Mouse (Mus musculus) MEL (cell line): ENCODE measurements around the gene Runx1. TPM values are rescaled to one million over a fixed set of nuclear protein-coding genes. Genes with fewer than 3 reads are reported as not detected.

Source experiments
- DNase-seq: peaks from one replicate; pipeline ENCODE4 v3.0.0; 2011; ENCODE audit warnings: low read depth, low spot score
- H3K27ac ChIP-seq: 2 replicates; pipeline ENCODE4 v1.5.1; 2012; ENCODE audit warnings: low read depth, mild to moderate bottlenecking, control low read depth, low read length, moderate library complexity; ENCODE audit not compliant: control insufficient read depth
- H3K27me3 ChIP-seq, 2 experiments: fragments of 150-350 bp in 1 of 2; sonication (generic) in 1 of 2; 2 replicates each; pipeline ENCODE4 v1.6.1; 2012; ENCODE audit warnings: low read length in 2 of 2, mild to moderate bottlenecking in 2 of 2, improper control_type of control experiment in 1 of 2, moderate library complexity in 1 of 2; ENCODE audit not compliant: insufficient read depth in 2 of 2, control insufficient read depth in 1 of 2
- H3K36me3 ChIP-seq, 2 experiments: 2 replicates each; pipeline ENCODE4 v1.6.1; 2012 to 2014; ENCODE audit warnings: low read length in 2 of 2, improper control_type of control experiment in 1 of 2, inconsistent platforms in 1 of 2, mild to moderate bottlenecking in 1 of 2; ENCODE audit not compliant: insufficient read depth in 2 of 2, control insufficient read depth in 1 of 2
- H3K4me1 ChIP-seq, 2 experiments: fragments of 150-350 bp in 1 of 2; sonication (generic) in 1 of 2; 2 replicates each; pipeline ENCODE4 v1.6.1; 2012; ENCODE audit warnings: low read length in 2 of 2, improper control_type of control experiment in 1 of 2, mild to moderate bottlenecking in 1 of 2; ENCODE audit not compliant: insufficient read depth in 2 of 2, control insufficient read depth in 1 of 2
- H3K4me3 ChIP-seq, 2 experiments: fragments of 150-350 bp in 1 of 2; sonication (generic) in 1 of 2; 2 replicates each; pipeline ENCODE4 v1.5.1; 2012; ENCODE audit warnings: low read depth in 2 of 2, low read length in 2 of 2, mild to moderate bottlenecking in 2 of 2, moderate library complexity in 2 of 2, control low read depth in 1 of 2, improper control_type of control experiment in 1 of 2; ENCODE audit not compliant: control insufficient read depth in 1 of 2, insufficient read depth in 1 of 2
- H3K79me2 ChIP-seq: 2 replicates; pipeline ENCODE4 v1.6.1; 2012; ENCODE audit warnings: mild to moderate bottlenecking, low read length, moderate library complexity; ENCODE audit not compliant: control insufficient read depth, poor library complexity, insufficient read depth
- H3K9ac ChIP-seq: 2 replicates; pipeline ENCODE4 v1.6.1; 2012; ENCODE audit warnings: low read depth, mild to moderate bottlenecking, control low read depth, low read length, moderate library complexity; ENCODE audit not compliant: control insufficient read depth, poor library complexity, severe bottlenecking
- H3K9me3 ChIP-seq: fragments of 150-350 bp; sonication (generic); replicated peaks from 2 replicates; pipeline ENCODE4 v1.6.1; 2012; ENCODE audit warnings: mild to moderate bottlenecking, low read length, improper control_type of control experiment, moderate library complexity; ENCODE audit not compliant: insufficient read depth
- CTCF ChIP-seq, 3 experiments: IDR thresholded peaks in 2 of 3; conservative IDR thresholded peaks in 1 of 3; 2 replicates each; pipeline ENCODE4 v1.5.1; 2011 to 2012; ENCODE audit warnings: low read length in 3 of 3, low read depth in 2 of 3, mild to moderate bottlenecking in 2 of 3, improper control_type of control experiment in 1 of 3, inconsistent platforms in 1 of 3, mixed read lengths in 1 of 3, moderate library complexity in 1 of 3; ENCODE audit not compliant: control insufficient read depth in 1 of 3, insufficient read depth in 1 of 3, poor library complexity in 1 of 3, severe bottlenecking in 1 of 3
- EP300 ChIP-seq, 2 experiments: IDR thresholded peaks; 2 replicates each; pipeline ENCODE4 v1.6.1; 2011; ENCODE audit warnings: improper control_type of control experiment in 2 of 2, low read length in 2 of 2, low read depth in 1 of 2, mild to moderate bottlenecking in 1 of 2
- ETS1 ChIP-seq: IDR thresholded peaks from 2 replicates; pipeline ENCODE4 v1.6.1; 2012; ENCODE audit warnings: low read depth, mild to moderate bottlenecking, inconsistent platforms, low read length, improper control_type of control experiment, moderate library complexity
- GATA1 ChIP-seq: IDR thresholded peaks from 2 replicates; pipeline ENCODE4 v1.6.1; 2011; ENCODE audit warnings: low read depth, low read length, improper control_type of control experiment
- HCFC1 ChIP-seq: IDR thresholded peaks from 2 replicates; pipeline ENCODE4 v1.6.1; 2012; ENCODE audit warnings: low read depth, mild to moderate bottlenecking, inconsistent platforms, low read length, improper control_type of control experiment, moderate library complexity
- KAT2A ChIP-seq: conservative IDR thresholded peaks from 2 replicates; pipeline ENCODE4 v1.6.1; 2012; ENCODE audit warnings: low read depth, low read length, improper control_type of control experiment, inconsistent platforms
- MAX ChIP-seq: IDR thresholded peaks from 2 replicates; pipeline ENCODE4 v1.6.1; 2011; ENCODE audit warnings: low read length, improper control_type of control experiment
- MAZ ChIP-seq: IDR thresholded peaks from 2 replicates; pipeline ENCODE4 v1.6.1; 2012; ENCODE audit warnings: low read depth, mild to moderate bottlenecking, inconsistent platforms, low read length, improper control_type of control experiment
- MEF2A ChIP-seq: IDR thresholded peaks from 2 replicates; pipeline ENCODE4 v1.6.1; 2014; ENCODE audit warnings: low read depth, mild to moderate bottlenecking, inconsistent platforms, low read length, improper control_type of control experiment; ENCODE audit not compliant: poor library complexity, insufficient replicate concordance, severe bottlenecking; ENCODE audit errors: extremely low read depth
- POLR2A ChIP-seq, 2 experiments: IDR thresholded peaks; 2 replicates each; pipeline ENCODE4 v1.6.1; 2011 to 2012; ENCODE audit warnings: low read length in 2 of 2, mild to moderate bottlenecking in 2 of 2, control low read depth in 1 of 2, improper control_type of control experiment in 1 of 2, low read depth in 1 of 2, moderate library complexity in 1 of 2; ENCODE audit not compliant: control insufficient read depth in 1 of 2, insufficient read depth in 1 of 2, poor library complexity in 1 of 2
- POLR2AphosphoS5 ChIP-seq: IDR thresholded peaks from 2 replicates; pipeline ENCODE4 v1.6.1; 2012; ENCODE audit warnings: low read depth, borderline replicate concordance, mild to moderate bottlenecking, inconsistent platforms, low read length, moderate library complexity, mixed read lengths
- RCOR1 ChIP-seq: IDR thresholded peaks from 2 replicates; pipeline ENCODE4 v1.6.1; 2012; ENCODE audit warnings: low read depth, mild to moderate bottlenecking, inconsistent platforms, low read length, improper control_type of control experiment
- SIN3A ChIP-seq: IDR thresholded peaks from 2 replicates; pipeline ENCODE4 v1.6.1; 2012; ENCODE audit warnings: low read length, improper control_type of control experiment, inconsistent platforms
- TBP ChIP-seq: IDR thresholded peaks from 2 replicates; pipeline ENCODE4 v1.8.0; 2011; ENCODE audit warnings: low read depth, low read length, improper control_type of control experiment
- TCF12 ChIP-seq: IDR thresholded peaks from 2 replicates; pipeline ENCODE4 v1.6.1; 2014; ENCODE audit warnings: low read depth, mild to moderate bottlenecking, inconsistent platforms, low read length, improper control_type of control experiment, moderate library complexity
- UBTF ChIP-seq: IDR thresholded peaks from 2 replicates; pipeline ENCODE4 v1.6.1; 2012; ENCODE audit warnings: low read depth, mild to moderate bottlenecking, inconsistent platforms, low read length, improper control_type of control experiment, moderate library complexity, borderline replicate concordance; ENCODE audit not compliant: insufficient read depth
- polyA plus RNA-seq, 2 experiments: library from polyadenylated mRNA; stranded (reverse) in 1 of 2; unstranded in 1 of 2; fragments of >175 nt in 1 of 2; fragments of >200 nt in 1 of 2; gene quantifications; 2 replicates each; pipeline versions ENCODE4 v1.2.1 to v1.2.4; 2012; ENCODE audit warnings: low replicate concordance in 2 of 2, low read depth in 1 of 2; ENCODE audit not compliant: insufficient read length in 2 of 2, insufficient read depth in 1 of 2, missing spikeins in 1 of 2
- total RNA-seq: library from RNA; depleted of rRNA; stranded (reverse); fragments of 300-350 nt; gene quantifications from 2 replicates; pipeline ENCODE4 v1.2.3, GENCODE M21; 2012

The Runx1 gene
- total and polyA plus RNA-seq, 3 experiments = 14.3 to 23.5 TPM; not detected in 1

DNA sequence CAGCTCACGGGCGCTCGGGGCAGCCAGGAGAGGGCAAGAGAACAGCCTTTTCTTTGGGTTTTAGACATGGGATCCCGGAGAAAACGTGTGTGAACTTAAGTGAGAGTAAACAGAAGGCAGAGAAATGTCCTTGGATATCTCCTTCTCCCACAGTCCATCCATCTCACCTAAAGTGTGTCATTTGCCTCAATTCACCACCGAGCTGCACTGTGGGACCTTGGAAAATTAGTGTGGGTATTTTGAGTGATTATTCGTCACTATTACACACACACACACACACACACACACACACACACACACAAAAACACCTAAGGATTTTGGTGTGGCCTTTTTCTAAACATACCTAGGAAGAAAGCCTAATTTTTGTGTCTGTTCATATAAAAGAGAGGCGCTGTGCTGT lies 183.7 kb downstream of the Runx1 start:
- peak in 1 of 3 experiments; percentile 15; a peak in 1 of 6 replicates for TF ChIP-seq CTCF (IDR thresholded peaks at IDR 0.05 in 2 of 3, conservative IDR thresholded peaks at IDR 0.05 in 1 of 3; ENCODE audit: control insufficient read depth in 1 of 3, insufficient read depth in 1 of 3, low read depth in 2 of 3, low read length in 3 of 3, poor library complexity in 1 of 3, severe bottlenecking in 1 of 3)
- no peak for TF ChIP-seq HCFC1
- no peak for TF ChIP-seq KAT2A
- no peak for TF ChIP-seq TCF12
- no peak for TF ChIP-seq POLR2A (IDR thresholded peaks at IDR 0.05; ENCODE audit: control insufficient read depth in 1 of 2, insufficient read depth in 1 of 2, low read depth in 1 of 2, low read length in 2 of 2, poor library complexity in 1 of 2)
- no peak for TF ChIP-seq EP300 (IDR thresholded peaks at IDR 0.05; ENCODE audit: low read depth in 1 of 2, low read length in 2 of 2)
- TF ChIP-seq MAZ = no peak
- TF ChIP-seq POLR2AphosphoS5 = no peak
- Histone ChIP-seq H3K27ac (no peak overlapping the region), H3K27me3 (no peaks in the 10 kb centered on the region), H3K4me3 (no peak overlapping the region), H3K4me1 (peaks cover 6 to 7% of the 10 kb centered on the region in 2 experiments; a peak in 3 of 4 replicates), H3K79me2 (no peaks in the 10 kb centered on the region), H3K36me3 (peaks cover 7 to 29% of the 10 kb centered on the region in 2 experiments), H3K9ac (no peak overlapping the region), H3K9me3 (no peaks in the 10 kb centered on the region)
- DNase-seq = no peak

DNA sequence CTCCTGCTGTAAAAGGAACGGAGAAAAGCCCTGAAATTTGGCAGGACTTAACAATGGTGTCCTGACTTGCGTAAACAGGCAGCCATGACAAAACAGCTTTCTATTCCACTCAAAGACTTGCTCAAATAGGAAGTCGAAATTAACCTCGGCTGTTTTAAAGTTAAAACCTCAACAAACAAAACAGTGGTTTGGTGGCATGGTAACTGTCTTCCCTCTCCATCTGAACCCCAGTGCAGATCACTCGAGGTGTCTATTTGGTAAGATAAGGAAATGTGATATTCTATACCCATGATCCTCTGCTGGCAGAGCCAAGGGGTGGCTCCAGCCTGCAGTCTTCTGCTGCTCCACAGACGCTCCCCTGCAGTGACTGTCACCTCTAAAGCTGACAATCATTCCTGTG lies 184.9 kb downstream of the Runx1 start:
- DNase-seq = peak; percentile 56
- H3K9ac ChIP-seq = no peak overlapping the region
- TF ChIP-seq UBTF (no peak), RCOR1 (peak; percentile 61), GATA1 (peak; percentile 45; the same call in 1 of the 2 replicates), HCFC1 (0 out of 2 replicates have a peak, but pooled peaks have one; percentile 30), MAZ (no peak), ETS1 (0 out of 2 replicates have a peak, but pooled peaks have one; percentile 29), MEF2A (no peak), CTCF (IDR thresholded peaks at IDR 0.05 in 2 of 3, conservative IDR thresholded peaks at IDR 0.05 in 1 of 3; ENCODE audit: control insufficient read depth in 1 of 3, insufficient read depth in 1 of 3, low read depth in 2 of 3, low read length in 3 of 3, poor library complexity in 1 of 3, severe bottlenecking in 1 of 3) (no peak), SIN3A (no peak; the same call in 1 of the 2 replicates), POLR2A (IDR thresholded peaks at IDR 0.05; ENCODE audit: control insufficient read depth in 1 of 2, insufficient read depth in 1 of 2, low read depth in 1 of 2, low read length in 2 of 2, poor library complexity in 1 of 2) (no peak), MAX (0 out of 2 replicates have a peak, but pooled peaks have one; percentile 31), TBP (no peak)
- no peaks in the 10 kb centered on the region for H3K27me3 ChIP-seq
- H3K27ac ChIP-seq = no peak overlapping the region
- peaks cover 9 to 13% of the 10 kb centered on the region in 2 experiments; a peak in 3 of 4 replicates for H3K4me1 ChIP-seq
- H3K79me2 ChIP-seq = no peaks in the 10 kb centered on the region
- peaks cover 8 to 31% of the 10 kb centered on the region in 2 experiments for H3K36me3 ChIP-seq
- H3K4me3 ChIP-seq = no peak overlapping the region
- H3K9me3 ChIP-seq = no peaks in the 10 kb centered on the region
